Mouse (Mus musculus): ENCODE measurements around the gene Tbcd. TPM values are rescaled to one million over a fixed set of nuclear protein-coding genes. Genes with fewer than 3 reads are reported as not detected.

Tbcd gene
- total RNA-seq, 2 experiments from 2014 or later = 18.4 to 18.8 TPM

- DNase-seq = no peak
Measured at GRCm38 (mm10) chr11:121564265-121564664, 112.5 kb downstream of the Tbcd start.

- no peak for DNase-seq
Measured at GRCm38 (mm10) chr11:121581856-121582255, 130.1 kb downstream of the Tbcd start.

GRCm38 (mm10) chr11:121597254-121597653 is 145.5 kb downstream of the Tbcd start:
- DNase-seq = no peak

GRCm38 (mm10) chr11:121601422-121601821 is 149.7 kb downstream of the Tbcd start:
- DNase-seq = no peak

GRCm38 (mm10) chr11:121605604-121606003 is 153.9 kb downstream of the Tbcd start:
- no peak for DNase-seq

GRCm38 (mm10) chr11:121610976-121611375 is 159.2 kb downstream of the Tbcd start:
- DNase-seq = no peak

- DNase-seq = no peak
Measured at GRCm38 (mm10) chr11:121615961-121616485, 164.3 kb downstream of the Tbcd start.

- DNase-seq = no peak
Measured at GRCm38 (mm10) chr11:121616501-121616900, 164.8 kb downstream of the Tbcd start.

GRCm38 (mm10) chr11:121617371-121617770 is 165.6 kb downstream of the Tbcd start:
- DNase-seq = no peak

- DNase-seq = no peak
Measured at GRCm38 (mm10) chr11:121625007-121625406, 173.3 kb downstream of the Tbcd start.

GRCm38 (mm10) chr11:121627521-121627920 is 175.8 kb downstream of the Tbcd start:
- DNase-seq = no peak

GRCm38 (mm10) chr11:121629529-121629928 is 177.8 kb downstream of the Tbcd start:
- DNase-seq = no peak

- no peak for DNase-seq
Measured at GRCm38 (mm10) chr11:121630406-121630805, 178.7 kb downstream of the Tbcd start.

- no peak for DNase-seq
Measured at GRCm38 (mm10) chr11:121631410-121631809, 179.7 kb downstream of the Tbcd start.

GRCm38 (mm10) chr11:121636646-121637045 is 184.9 kb downstream of the Tbcd start:
- DNase-seq = no peak

GRCm38 (mm10) chr11:121641501-121642145 is 189.9 kb downstream of the Tbcd start:
- no peak for DNase-seq

GRCm38 (mm10) chr11:121645394-121645793 is 193.6 kb downstream of the Tbcd start:
- DNase-seq = no peak

GRCm38 (mm10) chr11:121647321-121647720 is 195.6 kb downstream of the Tbcd start:
- DNase-seq = no peak

- DNase-seq = no peak
Measured at GRCm38 (mm10) chr11:121648166-121648565, 196.4 kb downstream of the Tbcd start.

GRCm38 (mm10) chr11:121649900-121650299 is 198.2 kb downstream of the Tbcd start:
- peak; percentile 43 for DNase-seq

- no peak for DNase-seq
Measured at GRCm38 (mm10) chr11:121650668-121651067, 198.9 kb downstream of the Tbcd start.

- no peak for DNase-seq
Measured at GRCm38 (mm10) chr11:121651556-121651955, 199.8 kb downstream of the Tbcd start.

GRCm38 (mm10) chr11:121651983-121652382 is 200.2 kb downstream of the Tbcd start:
- no peak for DNase-seq

Data from gastrocnemius, postnatal 10 days (tissue).